Mouse (Mus musculus) A20 (cell line): ENCODE measurements at regions not wholly inside any gene's neighbourhood (a gene's known extent, or its start where the extent isn't known, plus 50 kb on each side); places are given as distances from the start of the nearest gene placed in this dataset.

ENCODE experiments used
- DNase-seq: peaks from one replicate; pipeline ENCODE4 v3.0.0-alpha.2; 2011; ENCODE audit warnings: low read depth, low spot score

- no peak for DNase-seq
Measured at GRCm38 (mm10) chr4:33687434-33687833, 237.0 kb upstream of the Cnr1 start.

DNA sequence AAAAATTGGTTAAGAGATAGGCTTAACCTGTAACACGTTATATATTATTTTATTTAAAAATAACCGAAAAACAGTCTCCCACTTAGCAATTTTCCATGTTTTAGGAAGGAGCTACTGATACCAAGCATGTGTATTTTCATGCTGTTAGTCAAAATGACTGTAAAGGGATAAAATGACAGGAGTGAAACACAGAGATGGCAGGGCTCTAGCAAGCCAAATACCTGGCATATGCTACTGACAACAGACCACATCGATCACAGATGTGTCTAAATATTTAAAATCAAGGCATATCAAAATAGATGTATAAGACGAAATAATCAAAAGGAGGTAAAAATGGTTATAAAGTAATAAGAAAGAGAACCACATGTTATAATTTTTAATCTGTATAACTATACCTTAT, 231.0 kb upstream of the Cnr1 start:
- no peak for DNase-seq

- DNase-seq, result no peak
Measured at GRCm38 (mm10) chr4:33696969-33697368, 227.4 kb upstream of the Cnr1 start.

- no peak for DNase-seq
Measured at GRCm38 (mm10) chr4:33702028-33702666, 222.2 kb upstream of the Cnr1 start.

DNA sequence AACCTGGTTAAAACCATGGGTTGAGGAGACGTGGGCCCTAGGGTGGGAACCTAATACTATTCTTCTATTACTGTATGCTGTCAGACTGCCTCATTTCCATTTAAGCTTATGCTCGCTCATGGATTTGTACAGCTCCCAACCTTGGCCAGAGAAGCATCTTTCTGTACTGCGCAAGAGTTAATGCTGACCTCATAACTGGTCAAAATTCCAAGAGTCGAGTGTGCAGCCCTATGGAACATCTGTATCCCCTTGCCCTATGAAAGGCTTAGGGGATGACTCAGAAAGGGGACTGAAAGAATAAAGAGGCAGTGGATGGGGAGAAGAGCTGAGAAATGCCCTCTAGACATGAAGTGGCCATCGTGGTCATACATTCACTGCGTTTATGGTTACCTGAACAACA, 218.7 kb upstream of the Cnr1 start:
- no peak for DNase-seq

DNA sequence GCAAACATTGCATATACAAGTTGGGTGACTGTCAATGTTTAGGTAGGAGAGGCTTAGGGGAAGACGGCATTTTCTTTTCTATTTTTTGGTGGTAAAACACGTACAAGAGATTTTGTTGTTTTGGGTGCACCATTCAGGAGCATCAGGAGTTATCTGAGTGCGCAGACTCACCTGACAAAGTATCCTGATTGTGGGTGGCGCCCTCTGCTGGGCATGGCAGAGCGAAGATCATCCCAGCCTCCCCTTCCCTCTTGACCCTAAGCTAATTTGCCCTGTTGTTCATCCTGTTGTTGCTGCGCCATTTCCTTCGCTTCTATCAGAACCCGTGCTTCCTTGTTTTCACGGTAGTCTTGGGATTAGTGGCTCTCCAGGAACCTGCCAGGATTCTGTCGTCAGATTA, 217.6 kb upstream of the Cnr1 start:
- DNase-seq, result peak; percentile 60

- DNase-seq, result no peak
Measured at GRCm38 (mm10) chr4:33716475-33717117, 207.8 kb upstream of the Cnr1 start.

DNA sequence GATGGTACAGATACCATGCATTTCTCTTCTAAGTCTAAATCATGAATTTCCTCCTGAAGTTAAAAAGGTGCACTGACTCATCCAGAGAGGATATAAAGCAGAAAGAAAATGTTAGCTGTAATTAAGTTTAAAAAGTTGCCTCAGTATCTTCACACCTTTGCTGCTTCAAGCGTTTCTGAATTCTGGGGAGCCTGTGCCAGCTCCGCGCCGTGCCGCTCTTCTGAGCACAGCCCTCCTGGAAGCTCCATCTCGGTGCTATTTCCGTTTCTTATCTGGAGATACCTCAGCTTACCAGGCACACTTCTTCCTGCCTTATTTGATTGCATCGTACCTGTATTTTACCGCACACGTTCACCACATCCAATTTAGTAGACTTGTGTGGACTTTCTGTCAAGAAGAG, 203.4 kb upstream of the Cnr1 start:
- no peak for DNase-seq

DNA sequence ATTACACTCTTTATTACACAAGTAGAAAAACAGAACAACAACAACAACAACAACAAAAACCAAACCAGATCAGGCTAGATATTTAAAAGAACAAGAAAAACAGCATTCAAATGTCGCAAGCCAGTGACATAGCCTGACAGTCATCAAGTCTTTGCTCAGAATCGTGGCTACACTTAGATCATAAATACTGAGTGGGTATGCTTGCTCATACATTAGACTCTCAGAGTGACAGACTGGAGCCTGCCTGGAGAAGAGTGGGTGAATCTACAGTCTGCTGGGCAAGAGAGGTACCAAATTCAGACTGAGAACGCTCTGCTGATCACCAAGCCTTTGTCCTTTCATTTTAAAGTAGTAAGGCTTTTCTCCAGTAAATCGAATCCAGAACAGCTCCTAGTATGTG, 202.4 kb upstream of the Cnr1 start:
- no peak for DNase-seq

DNA sequence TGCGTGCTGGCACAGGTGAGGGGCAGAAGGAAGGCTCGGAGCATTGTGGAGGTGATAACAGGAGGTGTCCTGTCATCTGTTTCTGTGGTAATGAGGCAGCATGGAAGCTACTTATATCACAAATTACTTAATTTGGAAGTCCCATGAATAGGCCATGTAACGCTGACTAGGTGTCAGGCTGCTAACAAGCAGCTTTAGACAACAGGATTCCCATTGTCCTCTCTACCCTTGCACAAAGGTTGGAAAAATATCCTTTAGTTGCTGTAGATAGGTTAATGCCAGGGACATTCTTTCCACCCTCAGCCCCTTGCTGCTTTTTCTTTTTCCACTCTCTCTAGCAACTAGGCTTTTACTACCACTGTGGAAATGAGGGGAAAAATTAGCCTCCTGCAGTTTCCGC, 192.6 kb upstream of the Cnr1 start:
- DNase-seq, result no peak

DNA sequence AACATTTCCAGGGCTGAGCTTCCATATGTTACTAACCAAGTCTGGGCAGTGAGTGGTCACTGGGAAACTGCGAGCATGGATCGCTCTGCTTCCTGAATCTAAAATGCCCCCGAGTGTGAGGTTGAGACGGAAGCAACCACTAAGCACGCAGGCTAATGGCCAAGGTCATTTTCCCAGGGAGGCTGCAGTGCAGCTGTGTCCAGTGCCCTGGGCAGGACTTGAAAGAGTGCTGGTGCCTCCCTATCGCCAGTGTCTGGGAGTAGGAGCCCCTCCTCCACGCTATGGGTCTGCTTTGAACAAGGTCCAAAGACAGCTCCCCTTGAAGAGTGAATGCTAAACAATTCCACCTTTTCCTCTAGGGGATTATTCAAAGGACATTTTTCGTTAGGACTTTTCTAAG, 189.5 kb upstream of the Cnr1 start:
- DNase-seq, result no peak

DNA sequence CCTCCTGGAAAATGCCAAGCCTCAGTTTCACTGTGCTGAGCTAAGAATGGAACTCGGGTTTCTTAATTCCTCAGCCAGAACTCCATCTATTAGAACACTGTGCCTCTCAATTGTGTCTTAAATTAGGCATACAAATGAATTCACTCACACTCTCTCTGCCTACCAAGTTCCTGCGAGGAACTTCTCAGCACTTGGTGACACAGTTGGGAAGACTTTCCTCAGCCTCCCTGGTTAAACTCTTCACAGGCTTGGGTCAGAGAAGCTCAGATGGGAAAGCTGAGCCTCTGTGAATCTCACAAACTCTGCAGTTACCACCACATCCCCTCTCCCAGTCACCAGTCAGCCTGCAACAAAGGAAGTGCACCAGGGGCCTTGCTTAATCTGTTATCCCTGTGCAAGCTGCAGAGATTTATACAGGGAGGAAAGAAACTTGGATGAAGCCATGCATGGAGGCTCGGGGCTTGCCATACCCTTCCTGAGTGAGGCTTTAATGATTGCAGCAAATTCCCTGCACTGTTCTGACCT, 188.9 kb upstream of the Cnr1 start:
- no peak for DNase-seq

DNA sequence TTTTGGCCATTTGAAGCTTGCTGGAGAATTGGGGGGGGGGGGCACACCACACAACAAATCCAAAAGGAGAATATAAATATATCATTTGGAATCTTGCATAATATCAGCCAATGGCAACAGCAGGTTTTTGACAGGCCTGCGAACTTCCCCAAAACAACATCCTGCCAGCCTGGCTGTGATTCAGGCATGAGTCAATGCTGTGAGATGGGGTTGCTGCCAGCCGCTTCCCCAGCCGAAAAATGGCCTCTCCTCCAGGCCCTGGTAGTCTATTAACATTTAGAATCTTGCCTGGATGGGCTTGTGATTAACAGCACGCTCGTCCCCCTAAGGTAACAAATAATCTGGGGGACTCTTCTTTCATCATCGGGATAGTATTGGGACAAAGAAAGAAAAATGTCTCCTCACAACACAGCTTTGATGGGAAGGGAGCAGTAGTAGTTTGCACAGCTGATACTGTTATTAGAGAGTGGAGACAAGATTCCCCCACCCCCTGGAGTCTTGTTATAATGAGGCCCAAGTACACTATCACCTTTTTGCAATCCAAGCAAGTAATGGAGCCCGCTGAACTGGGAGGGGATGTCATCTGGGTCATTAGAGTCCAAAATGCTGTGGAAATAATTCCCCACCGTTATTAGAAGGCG, 188.2 kb upstream of the Cnr1 start:
- no peak for DNase-seq

GRCm38 (mm10) chr4:33737337-33737736, 187.1 kb upstream of the Cnr1 start:
- no peak for DNase-seq

- DNase-seq, result no peak
Measured at GRCm38 (mm10) chr4:33737859-33738417, 186.5 kb upstream of the Cnr1 start.

DNA sequence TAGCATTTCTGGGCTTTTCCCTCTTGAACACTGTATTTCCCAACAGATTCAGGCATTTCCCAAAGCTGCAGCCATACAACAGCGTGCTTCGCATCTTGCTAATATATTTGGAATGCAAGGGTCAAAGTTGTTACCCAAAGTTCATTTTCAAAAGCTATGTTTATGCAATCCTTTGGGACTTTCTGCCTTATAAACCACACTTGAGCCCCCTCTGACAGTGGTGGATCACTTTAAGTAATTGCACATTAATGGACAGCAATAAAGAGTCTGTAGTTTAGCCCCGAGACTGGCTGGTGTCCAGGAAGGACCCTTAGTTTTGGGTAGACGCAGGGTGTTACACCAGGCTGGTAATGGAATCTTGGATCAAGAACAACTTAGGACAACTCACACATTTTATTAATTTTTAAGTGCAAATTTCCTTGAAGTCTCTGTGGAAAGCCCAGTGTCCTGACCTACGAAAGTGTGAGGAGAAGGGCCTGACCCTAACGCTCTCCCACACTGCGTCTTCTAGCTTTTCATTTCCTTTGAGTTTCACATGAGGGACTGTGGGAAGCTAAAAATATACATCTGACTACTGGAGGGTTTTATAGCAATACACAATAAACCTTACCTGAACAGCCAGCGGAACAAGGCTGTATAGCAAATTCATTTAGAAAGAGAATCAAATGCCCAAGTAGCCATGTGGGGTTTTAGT, 185.0 kb upstream of the Cnr1 start:
- no peak for DNase-seq

- no peak for DNase-seq
Measured at GRCm38 (mm10) chr4:33740982-33741381, 183.4 kb upstream of the Cnr1 start.

- DNase-seq, result no peak
Measured at GRCm38 (mm10) chr4:33745180-33745579, 179.2 kb upstream of the Cnr1 start.

- DNase-seq, result no peak
Measured at GRCm38 (mm10) chr4:33747316-33747895, 177.0 kb upstream of the Cnr1 start.

- DNase-seq, result no peak
Measured at GRCm38 (mm10) chr4:33767721-33768120, 156.7 kb upstream of the Cnr1 start.

- DNase-seq, result no peak
Measured at GRCm38 (mm10) chr4:33786027-33786426, 138.4 kb upstream of the Cnr1 start.

DNA sequence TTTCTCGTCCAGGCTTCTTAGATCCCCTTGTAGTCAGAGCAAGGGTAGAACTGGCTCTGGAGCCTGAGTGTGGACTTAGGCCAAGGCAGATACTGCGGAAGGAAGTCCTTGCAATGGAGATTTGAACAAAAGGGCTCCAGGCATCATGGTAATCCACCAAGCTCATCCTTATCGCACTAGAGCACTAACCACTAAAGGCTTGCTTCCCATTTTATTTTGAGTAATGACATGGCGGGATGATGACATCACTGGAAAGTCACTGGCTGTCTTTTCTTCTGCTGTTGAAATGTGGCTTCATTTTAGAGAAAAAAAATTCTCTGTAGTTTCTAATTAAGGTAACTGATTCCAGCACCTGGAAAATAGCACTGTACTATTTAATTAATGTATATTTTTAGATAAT, 137.4 kb upstream of the Cnr1 start:
- no peak for DNase-seq
